Mouse (Mus musculus): ENCODE data around the gene Tenm4.
A peak's percentile ranks its signal among the peaks of the same experiment; 100 is the strongest.

Tenm4 gene

GRCm38 (mm10) chr7:96170924-96171595, at the start of gene Tenm4:
TSS of gene Tenm4 (plus strand) at chr7:96171246.
- no peak for DNase-seq (ENCODE audit: low spot score in 2 of 2)

- DNase-seq (ENCODE audit: low spot score in 2 of 2) = no peak
Observed at GRCm38 (mm10) chr7:96130763-96131162, 40.3 kb upstream of the Tenm4 start.

GRCm38 (mm10) chr7:96131175-96131574, 39.9 kb upstream of the Tenm4 start:
- no peak for DNase-seq (ENCODE audit: low spot score in 2 of 2)

GRCm38 (mm10) chr7:96136497-96136961, 34.5 kb upstream of the Tenm4 start:
- DNase-seq (ENCODE audit: low spot score in 2 of 2) = no peak

GRCm38 (mm10) chr7:96141876-96142275, 29.2 kb upstream of the Tenm4 start:
- DNase-seq (ENCODE audit: low spot score in 2 of 2) = no peak

- peak; percentile 80 to 83 for DNase-seq (ENCODE audit: low spot score in 2 of 2)
Observed at GRCm38 (mm10) chr7:96142973-96143596, 28.0 kb upstream of the Tenm4 start.

GRCm38 (mm10) chr7:96147436-96147835, 23.6 kb upstream of the Tenm4 start:
- DNase-seq (ENCODE audit: low spot score in 2 of 2) = peak; percentile 32 to 37

- no peak for DNase-seq (ENCODE audit: low spot score in 2 of 2)
Observed at GRCm38 (mm10) chr7:96148191-96148590, 22.9 kb upstream of the Tenm4 start.

GRCm38 (mm10) chr7:96151277-96151676, 19.8 kb upstream of the Tenm4 start:
- DNase-seq (ENCODE audit: low spot score in 2 of 2) = peak in 1 of 2 experiments; percentile 22

- no peak for DNase-seq (ENCODE audit: low spot score in 2 of 2)
Observed at GRCm38 (mm10) chr7:96151961-96152360, 19.1 kb upstream of the Tenm4 start.

- no peak for DNase-seq (ENCODE audit: low spot score in 2 of 2)
Observed at GRCm38 (mm10) chr7:96152431-96152830, 18.6 kb upstream of the Tenm4 start.

GRCm38 (mm10) chr7:96152924-96153359, 18.1 kb upstream of the Tenm4 start:
- peak; percentile 14 to 23 for DNase-seq (ENCODE audit: low spot score in 2 of 2)

GRCm38 (mm10) chr7:96154025-96154424, 17.0 kb upstream of the Tenm4 start:
- DNase-seq (ENCODE audit: low spot score in 2 of 2) = no peak

GRCm38 (mm10) chr7:96156481-96157255, 14.4 kb upstream of the Tenm4 start:
- no peak for DNase-seq (ENCODE audit: low spot score in 2 of 2)

GRCm38 (mm10) chr7:96164141-96164540, 6.9 kb upstream of the Tenm4 start:
- DNase-seq (ENCODE audit: low spot score in 2 of 2) = no peak

- no peak for DNase-seq (ENCODE audit: low spot score in 2 of 2)
Observed at GRCm38 (mm10) chr7:96168921-96169320, 2.1 kb upstream of the Tenm4 start.

- no peak for DNase-seq (ENCODE audit: low spot score in 2 of 2)
Observed at GRCm38 (mm10) chr7:96171596-96172563, 834 bp downstream of the Tenm4 start.

- DNase-seq (ENCODE audit: low spot score in 2 of 2) = no peak
Observed at GRCm38 (mm10) chr7:96176781-96177180, 5.7 kb downstream of the Tenm4 start.

GRCm38 (mm10) chr7:96181751-96182150, 10.7 kb downstream of the Tenm4 start:
- DNase-seq (ENCODE audit: low spot score in 2 of 2) = no peak

- DNase-seq (ENCODE audit: low spot score in 2 of 2) = no peak
Observed at GRCm38 (mm10) chr7:96183195-96183594, 12.1 kb downstream of the Tenm4 start.

GRCm38 (mm10) chr7:96185411-96185810, 14.4 kb downstream of the Tenm4 start:
- DNase-seq (ENCODE audit: low spot score in 2 of 2) = no peak

Data from heart, adult 9 months (tissue).